Mouse (Mus musculus) heart, postnatal 4 days (tissue): ENCODE measurements around the gene Slc4a3. TPM values are rescaled to one million over a fixed set of nuclear protein-coding genes. Genes with fewer than 3 reads are reported as not detected.

Experiments used
- DNase-seq: peaks from one replicate; pipeline ENCODE4 v3.0.0; 2021
- total RNA-seq, 2 experiments: library from RNA; stranded (reverse); gene quantifications; 2 replicates each; pipeline ENCODE4 v1.2.3; 2021

The Slc4a3 gene
- total RNA-seq = 100 to 1,000 TPM; 121 to 125 TPM

GRCm38 (mm10) chr1:75545965-75546956 is at the start of gene Slc4a3:
Gene Slc4a3 (plus strand): TSS chr1:75546266.
- DNase-seq = peak; percentile 76

- no peak for DNase-seq
Measured at GRCm38 (mm10) chr1:75498897-75499296, 47.2 kb upstream of the Slc4a3 start.

- DNase-seq = no peak
Measured at GRCm38 (mm10) chr1:75499441-75499840, 46.6 kb upstream of the Slc4a3 start.

GRCm38 (mm10) chr1:75501905-75502304 is 44.2 kb upstream of the Slc4a3 start:
- no peak for DNase-seq

GRCm38 (mm10) chr1:75502945-75503650 is 43.0 kb upstream of the Slc4a3 start:
- DNase-seq = no peak

GRCm38 (mm10) chr1:75503651-75503980 is 42.5 kb upstream of the Slc4a3 start:
- DNase-seq = no peak

GRCm38 (mm10) chr1:75504256-75505045 is 41.6 kb upstream of the Slc4a3 start:
- no peak for DNase-seq

- DNase-seq = peak; percentile 80
Measured at GRCm38 (mm10) chr1:75505159-75505955, 40.7 kb upstream of the Slc4a3 start.

GRCm38 (mm10) chr1:75505956-75506831 is 39.9 kb upstream of the Slc4a3 start, which contains the start of gene Obsl1:
Gene Obsl1 (minus strand): TSS chr1:75506452.
- DNase-seq = peak; percentile 92

- peak; percentile 52 for DNase-seq
Measured at GRCm38 (mm10) chr1:75507006-75507405, 39.1 kb upstream of the Slc4a3 start, which contains the start of gene Inha. Gene Inha (plus strand): TSS chr1:75507077.

GRCm38 (mm10) chr1:75509586-75509985 is 36.5 kb upstream of the Slc4a3 start:
- no peak for DNase-seq

- peak; percentile 30 for DNase-seq
Measured at GRCm38 (mm10) chr1:75510154-75510553, 35.9 kb upstream of the Slc4a3 start.

- DNase-seq = peak; percentile 51
Measured at GRCm38 (mm10) chr1:75511437-75512210, 34.4 kb upstream of the Slc4a3 start.

- DNase-seq = no peak
Measured at GRCm38 (mm10) chr1:75512550-75512949, 33.5 kb upstream of the Slc4a3 start.

GRCm38 (mm10) chr1:75516703-75517380 is 29.2 kb upstream of the Slc4a3 start:
- DNase-seq = peak; percentile 23

GRCm38 (mm10) chr1:75517984-75518383 is 28.1 kb upstream of the Slc4a3 start:
- DNase-seq = no peak

GRCm38 (mm10) chr1:75518427-75518826 is 27.6 kb upstream of the Slc4a3 start:
- no peak for DNase-seq

- peak; percentile 29 for DNase-seq
Measured at GRCm38 (mm10) chr1:75519576-75519975, 26.5 kb upstream of the Slc4a3 start.
